Mouse (Mus musculus) heart, embryonic 16.5 days (tissue): ENCODE measurements at regions not wholly inside any gene's neighbourhood (a gene's known extent, or its start where the extent isn't known, plus 50 kb on each side); places are given as distances from the start of the nearest gene placed in this dataset.

Experiments used
- ATAC-seq: fragments of 200-750 bp; cut with Nextera tagmentation; replicated peaks from 2 replicates; pipeline ENCODE4 v1.8.0; 2017; ENCODE audit warnings: moderate number of reproducible peaks; ENCODE audit not compliant: insufficient read depth, low FRiP score; ENCODE audit errors: extremely low read depth
- H3K27ac ChIP-seq: fragments of 300-500 bp; sonication (generic); 2 replicates; pipeline ENCODE4 v1.5.1; 2014; ENCODE audit warnings: mild to moderate bottlenecking, low read length, control low read depth, moderate library complexity
- H3K27me3 ChIP-seq: fragments of 300-500 bp; sonication (generic); 2 replicates; pipeline ENCODE4 v1.6.1; 2014; ENCODE audit warnings: low read length, mixed read lengths; ENCODE audit not compliant: control insufficient read depth, insufficient read depth
- H3K36me3 ChIP-seq: fragments of 300-500 bp; sonication (generic); 2 replicates; pipeline ENCODE4 v1.6.1; 2014; ENCODE audit not compliant: control insufficient read depth, insufficient read depth
- H3K4me1 ChIP-seq: fragments of 300-500 bp; sonication (generic); 2 replicates; pipeline ENCODE4 v1.6.1; 2014; ENCODE audit warnings: low read length, mixed read lengths; ENCODE audit not compliant: control insufficient read depth, insufficient read depth
- H3K4me2 ChIP-seq: fragments of 300-500 bp; sonication (generic); 2 replicates; pipeline ENCODE4 v1.6.1; 2014; ENCODE audit warnings: low read depth, mild to moderate bottlenecking, control low read depth, low read length
- H3K4me3 ChIP-seq: fragments of 300-500 bp; sonication (generic); 2 replicates; pipeline ENCODE4 v1.5.1; 2014; ENCODE audit warnings: mild to moderate bottlenecking, control low read depth, low read length
- H3K9ac ChIP-seq: fragments of 300-500 bp; sonication (generic); 2 replicates; pipeline ENCODE4 v1.6.1; 2014; ENCODE audit warnings: low read length, control low read depth
- H3K9me3 ChIP-seq: fragments of 300-500 bp; sonication (generic); replicated peaks from 2 replicates; pipeline ENCODE4 v1.6.1; 2016; ENCODE audit warnings: low read length; ENCODE audit not compliant: control insufficient read depth
- WGBS: fragments of 180-500 bp; shearing (Covaris S2); extraction: QIAGEN DNeasy Blood & Tissue Kit; methylation state at CpG from one replicate; pipeline ENCODE4 v1.1.7; 2014; 5-methylcytosine and 5-hydroxymethylcytosine counted together

GRCm38 (mm10) chr1:193969264-193969908, 599.3 kb upstream of the Camk1g start:
- H3K4me1 ChIP-seq, result no peaks in the 10 kb centered on the region
- no peaks in the 10 kb centered on the region for H3K36me3 ChIP-seq
- no peak overlapping the region for H3K27ac ChIP-seq
- no peak overlapping the region for H3K4me3 ChIP-seq
- no peak overlapping the region for H3K4me2 ChIP-seq
- no peak overlapping the region for H3K9ac ChIP-seq
- no peak for ATAC-seq
- H3K27me3 ChIP-seq, result no peaks in the 10 kb centered on the region
- 63% methylated on average over 4 of the region's 4 CpGs for WGBS
- H3K9me3 ChIP-seq, result no peaks in the 10 kb centered on the region

GRCm38 (mm10) chr1:193967957-193968926, 598.1 kb upstream of the Camk1g start:
- WGBS, result 80% methylated on average over 4 of the region's 4 CpGs
- no peak overlapping the region for H3K9ac ChIP-seq
- no peak overlapping the region for H3K4me3 ChIP-seq
- no peak overlapping the region for H3K4me2 ChIP-seq
- H3K27ac ChIP-seq, result no peak overlapping the region
- no peaks in the 10 kb centered on the region for H3K9me3 ChIP-seq
- ATAC-seq, result no peak
- H3K36me3 ChIP-seq, result no peaks in the 10 kb centered on the region
- no peaks in the 10 kb centered on the region for H3K4me1 ChIP-seq
- no peaks in the 10 kb centered on the region for H3K27me3 ChIP-seq

GRCm38 (mm10) chr1:193966652-193967555, 596.8 kb upstream of the Camk1g start:
- Histone ChIP-seq H3K4me3 (no peak overlapping the region), H3K36me3 (no peaks in the 10 kb centered on the region), H3K9me3 (no peaks in the 10 kb centered on the region), H3K27me3 (no peaks in the 10 kb centered on the region), H3K4me1 (no peaks in the 10 kb centered on the region), H3K4me2 (no peak overlapping the region), H3K27ac (no peak overlapping the region), H3K9ac (no peak overlapping the region)
- no peak for ATAC-seq
- 49% methylated on average over 1 of the region's 1 CpGs for WGBS

GRCm38 (mm10) chr1:193965278-193965677, 595.2 kb upstream of the Camk1g start:
- H3K9ac ChIP-seq, result no peak overlapping the region
- H3K4me2 ChIP-seq, result no peak overlapping the region
- ATAC-seq, result no peak
- WGBS, result 76% methylated on average over 1 of the region's 1 CpGs
- no peaks in the 10 kb centered on the region for H3K27me3 ChIP-seq
- H3K4me3 ChIP-seq, result no peak overlapping the region
- no peaks in the 10 kb centered on the region for H3K36me3 ChIP-seq
- H3K4me1 ChIP-seq, result no peaks in the 10 kb centered on the region
- no peaks in the 10 kb centered on the region for H3K9me3 ChIP-seq
- H3K27ac ChIP-seq, result no peak overlapping the region

- no peak for ATAC-seq
Observed at GRCm38 (mm10) chr1:193951936-193952335, 581.8 kb upstream of the Camk1g start.

GRCm38 (mm10) chr1:193949817-193950216, 579.7 kb upstream of the Camk1g start:
- Histone ChIP-seq H3K9ac (no peak overlapping the region), H3K4me1 (no peaks in the 10 kb centered on the region), H3K4me2 (no peak overlapping the region), H3K36me3 (no peaks in the 10 kb centered on the region), H3K9me3 (no peaks in the 10 kb centered on the region), H3K4me3 (no peak overlapping the region), H3K27me3 (no peaks in the 10 kb centered on the region), H3K27ac (no peak overlapping the region)
- no peak for ATAC-seq

More at GRCm38 (mm10) chr1:193951936-193952335, 581.8 kb upstream of the Camk1g start:
- no peaks in the 10 kb centered on the region for H3K27me3 ChIP-seq
- H3K27ac ChIP-seq, result no peak overlapping the region
- H3K4me3 ChIP-seq, result no peak overlapping the region
- no peaks in the 10 kb centered on the region for H3K36me3 ChIP-seq
- 0 out of 2 replicates have a peak, but pooled peaks cover 4% of the 10 kb centered on the region for H3K9me3 ChIP-seq
- H3K4me1 ChIP-seq, result no peaks in the 10 kb centered on the region
- H3K4me2 ChIP-seq, result no peak overlapping the region
- no peak overlapping the region for H3K9ac ChIP-seq

GRCm38 (mm10) chr1:193946953-193947586, 577.0 kb upstream of the Camk1g start:
- Histone ChIP-seq H3K36me3 (no peaks in the 10 kb centered on the region), H3K4me3 (no peak overlapping the region), H3K27me3 (no peaks in the 10 kb centered on the region), H3K9me3 (no peaks in the 10 kb centered on the region), H3K27ac (no peak overlapping the region), H3K9ac (no peak overlapping the region), H3K4me1 (no peaks in the 10 kb centered on the region), H3K4me2 (no peak overlapping the region)
- no peak for ATAC-seq
- 78% methylated on average over 6 of the region's 6 CpGs for WGBS

GRCm38 (mm10) chr1:193935969-193936368, 565.9 kb upstream of the Camk1g start:
- no peaks in the 10 kb centered on the region for H3K36me3 ChIP-seq
- no peak overlapping the region for H3K4me2 ChIP-seq
- H3K27ac ChIP-seq, result no peak overlapping the region
- no peaks in the 10 kb centered on the region for H3K9me3 ChIP-seq
- 66% methylated on average over 2 of the region's 2 CpGs for WGBS
- no peak overlapping the region for H3K4me3 ChIP-seq
- H3K27me3 ChIP-seq, result no peaks in the 10 kb centered on the region
- H3K4me1 ChIP-seq, result no peaks in the 10 kb centered on the region
- no peak for ATAC-seq
- H3K9ac ChIP-seq, result no peak overlapping the region
